Mouse (Mus musculus) heart, embryonic 11.5 days (tissue): ENCODE data around the gene Rpl35. TPM values are rescaled to one million over a fixed set of nuclear protein-coding genes. Genes with fewer than 3 reads are reported as not detected.

Source experiments
- polyA plus RNA-seq: library from polyadenylated mRNA; unstranded; fragments of >200 nt; fragmentation: Nextera tagmentation; extraction: Ambion mirVana; gene quantifications from 2 replicates; pipeline ENCODE4 v1.2.1, GENCODE M21; 2014

Rpl35 gene
- polyA plus RNA-seq, 1 experiment from 2014 or later = 887 TPM

Other genes starting within 250 kb of the Rpl35 start
- gene Nr6a1, start 77.9 kb downstream of the Rpl35 start, polyA plus RNA-seq = 1.6 and 1.9 TPM in 2 replicates
- gene Olfml2a, start 73.6 kb downstream of the Rpl35 start, polyA plus RNA-seq = 2.1 and 3.7 TPM in 2 replicates
- gene Wdr38, start 8.1 kb downstream of the Rpl35 start, polyA plus RNA-seq = 0.65 and 1.3 TPM in 2 replicates
- 82.9 and 97.0 TPM in 2 replicates for gene Arpc5l, start 276 bp downstream of the Rpl35 start, polyA plus RNA-seq
- gene Golga1, start 59.9 kb upstream of the Rpl35 start, polyA plus RNA-seq = 19.3 and 23.2 TPM in 2 replicates
- gene Scai, start 185.1 kb upstream of the Rpl35 start, polyA plus RNA-seq = 5.0 and 6.5 TPM in 2 replicates
- 49.4 and 54.2 TPM in 2 replicates for gene Ppp6c, start 220.8 kb upstream of the Rpl35 start, polyA plus RNA-seq